Mouse (Mus musculus): ENCODE measurements around the gene Muc4.

- TF ChIP-seq GATA1 (IDR thresholded peaks at IDR 0.05; ENCODE audit: borderline replicate concordance, low read length) (no peak), FLI1 (IDR thresholded peaks at IDR 0.05; ENCODE audit: low read length) (no peak)
Observed at GRCm38 (mm10) chr16:32712202-32712601, 23.5 kb upstream of the Muc4 start.
